ENCODE assay signal across 18 mouse cellular contexts in genomic region chr7:49567346-49568034, GRCm38 (mm10).
DNase-seq lines count a peak whose midpoint lies in the region; ATAC-seq and TF ChIP-seq lines count a peak whose summit lies in the region.
"Had no signal": no experiment of that assay in that cellular context is flagged by ENCODE, and none has a peak within 500 bp of the region (broad histone marks: within the 10 kb centered on the region; RNA-seq: fewer than 3 reads in every experiment).

No protein-coding gene starts in this region.

- no peaks in the 10 kb centered on the region for H3K9me3 ChIP-seq in kidney, embryonic 14.5 days (ENCODE audit: control insufficient read depth, low read length)
- no peaks in the 10 kb centered on the region for H3K9me3 ChIP-seq in embryonic facial prominence, embryonic 10.5 days

- 27% methylated on average over 13 of the region's 13 CpGs for WGBS in kidney, embryonic 14.5 days
- WGBS in lung, adult 2 months: 48% methylated on average over 13 of the region's 13 CpGs
- 68% methylated on average over 13 of the region's 13 CpGs for WGBS in embryonic facial prominence, embryonic 10.5 days

- H3K4me3 ChIP-seq in kidney, embryonic 14.5 days (ENCODE audit: low read length): no peak overlapping the region
- H3K4me3 ChIP-seq in lung, adult 2 months (replicated peaks; ENCODE audit: extremely low read depth, low read depth, low read length): no peak overlapping the region
- no peak overlapping the region for H3K4me3 ChIP-seq in embryonic facial prominence, embryonic 10.5 days
- H3K4me3 ChIP-seq: erythroblast, embryonic 14.5 days had no signal

- no peak for TF ChIP-seq CTCF in lung, adult 2 months (IDR thresholded peaks at IDR 0.05; ENCODE audit: insufficient read depth, low read length)

- no peak for TF ChIP-seq POLR2A in lung, adult 2 months (IDR thresholded peaks at IDR 0.05; ENCODE audit: borderline replicate concordance, extremely low read depth, low read depth, low read length)

- peak overlapping the region; percentile 66 for H3K27ac ChIP-seq in kidney, embryonic 14.5 days (ENCODE audit: low read depth, low read length)
- H3K27ac ChIP-seq in embryonic facial prominence, embryonic 10.5 days (replicated peaks): no peak overlapping the region
- H3K27ac ChIP-seq: hindbrain, postnatal 0 days; macrophage had no signal

- H3K36me3 ChIP-seq in kidney, embryonic 14.5 days (ENCODE audit: control insufficient read depth, insufficient read depth, low read length): peaks cover 69% of the 10 kb centered on the region
- H3K36me3 ChIP-seq in embryonic facial prominence, embryonic 10.5 days (replicated peaks): peaks cover 44% of the 10 kb centered on the region

- ATAC-seq in kidney, embryonic 14.5 days (ENCODE audit: low FRiP score, low TSS enrichment): peak; percentile 90
- ATAC-seq: activated CD4-positive, CD25-positive, alpha-beta regulatory T cell, adult 4 months; forebrain, embryonic 14.5 days; hindbrain, postnatal 0 days; Patski had no signal

- no peak for DNase-seq in kidney, adult 9 months
- DNase-seq in lung, adult 2 months: peak; percentile 32
- no peak for DNase-seq in lung, postnatal 4 days
- peak; percentile 41 for DNase-seq in embryonic facial prominence, embryonic 10.5 days (ENCODE audit: low spot score)
- DNase-seq in lung, postnatal 25 days (ENCODE audit: low spot score): peak; percentile 48
- DNase-seq in cerebellum, adult 11-12 months: no peak
- DNase-seq: cerebellum, adult 9-10 months; kidney, postnatal 14 days; right cerebral cortex, postnatal 4 days; thymus, postnatal 25 days had no signal

- H3K4me2 ChIP-seq in kidney, embryonic 14.5 days (replicated peaks; ENCODE audit: low read depth, low read length): no peak overlapping the region
- H3K4me2 ChIP-seq: midbrain, embryonic 11.5 days had no signal

- no peaks in the 10 kb centered on the region for H3K27me3 ChIP-seq in kidney, embryonic 14.5 days (ENCODE audit: control insufficient read depth, insufficient read depth, low read length)
- no peaks in the 10 kb centered on the region for H3K27me3 ChIP-seq in embryonic facial prominence, embryonic 10.5 days (replicated peaks; ENCODE audit: low read depth, poor library complexity, severe bottlenecking)
- H3K27me3 ChIP-seq: Patski had no signal

- H3K4me1 ChIP-seq in kidney, embryonic 14.5 days (ENCODE audit: control insufficient read depth, insufficient read depth, low read length): peaks cover 16% of the 10 kb centered on the region
- H3K4me1 ChIP-seq in lung, adult 2 months (ENCODE audit: control insufficient read depth, insufficient read depth, low read length): peaks cover 3% of the 10 kb centered on the region
- H3K4me1 ChIP-seq in embryonic facial prominence, embryonic 10.5 days: peaks cover 15% of the 10 kb centered on the region; the same call in 1 of the 2 replicates

- H3K9ac ChIP-seq in kidney, embryonic 14.5 days (ENCODE audit: low read depth, low read length): no peak overlapping the region

Comparison
In these comparisons a context has a peak if more than half of its experiments do, and no peak if none do; other contexts are left out.
1. DNase-seq: peak in lung, adult 2 months (single experiment), embryonic facial prominence, embryonic 10.5 days (single experiment) and lung, postnatal 25 days (single experiment); none in kidney, adult 9 months (single experiment), lung, postnatal 4 days (0 of 2) and cerebellum, adult 11-12 months (single experiment).